Mouse (Mus musculus) limb, embryonic 12.5 days (tissue): ENCODE data around the gene Rilpl1. TPM values are rescaled to one million over a fixed set of nuclear protein-coding genes. Genes with fewer than 3 reads are reported as not detected.

Experiments used
- ATAC-seq: fragments of 200-750 bp; cut with Nextera tagmentation; 2 replicates; pipeline ENCODE4 v1.8.0; 2017; ENCODE audit warnings: low read depth, moderate TSS enrichment; ENCODE audit not compliant: insufficient number of reproducible peaks, insufficient read depth, low FRiP score, low TSS enrichment
- H3K27ac ChIP-seq: fragments of 300-500 bp; sonication (generic); 2 replicates; pipeline ENCODE4 v1.5.1; 2016; ENCODE audit warnings: mild to moderate bottlenecking, moderate library complexity
- H3K27me3 ChIP-seq: fragments of 300-500 bp; sonication (generic); 2 replicates; pipeline ENCODE4 v1.6.1; 2016; ENCODE audit warnings: mild to moderate bottlenecking, moderate library complexity
- H3K36me3 ChIP-seq: fragments of 300-500 bp; sonication (generic); 2 replicates; pipeline ENCODE4 v1.6.1; 2016; ENCODE audit warnings: mild to moderate bottlenecking, moderate library complexity
- H3K4me1 ChIP-seq: fragments of 300-500 bp; sonication (generic); replicated peaks from 2 replicates; pipeline ENCODE4 v1.6.1; 2016
- H3K4me2 ChIP-seq: fragments of 300-500 bp; sonication (generic); 2 replicates; pipeline ENCODE4 v1.6.1; 2016; ENCODE audit warnings: mild to moderate bottlenecking, moderate library complexity
- H3K4me3 ChIP-seq: fragments of 300-500 bp; sonication (generic); replicated peaks from 2 replicates; pipeline ENCODE4 v1.5.1; 2016; ENCODE audit warnings: mild to moderate bottlenecking
- H3K9ac ChIP-seq: fragments of 300-500 bp; sonication (generic); replicated peaks from 2 replicates; pipeline ENCODE4 v1.6.1; 2016; ENCODE audit warnings: mild to moderate bottlenecking, moderate library complexity
- H3K9me3 ChIP-seq: fragments of 300-500 bp; sonication (generic); 2 replicates; pipeline ENCODE4 v1.6.1; 2016; ENCODE audit warnings: mild to moderate bottlenecking, moderate library complexity
- WGBS: fragments of 180-500 bp; shearing (Covaris S2); methylation state at CpG from one replicate; pipeline ENCODE4 v1.1.7; 2016; 5-methylcytosine and 5-hydroxymethylcytosine counted together
- polyA plus RNA-seq: library from polyadenylated mRNA; unstranded; fragments of >200 nt; fragmentation: Nextera tagmentation; extraction: Ambion mirVana; gene quantifications from 2 replicates; pipeline ENCODE4 v1.2.1, GENCODE M21; 2016

Rilpl1 gene
- polyA plus RNA-seq, 1 experiment from 2014 or later, result 27.5 TPM

GRCm38 (mm10) chr5:124492618-124493017 lies 38.6 kb downstream of the Rilpl1 start:
- Histone ChIP-seq H3K27ac (no peak overlapping the region), H3K4me3 (no peak overlapping the region), H3K9ac (no peak overlapping the region), H3K4me1 (no peaks in the 10 kb centered on the region), H3K36me3 (peaks cover 95% of the 10 kb centered on the region), H3K27me3 (no peaks in the 10 kb centered on the region), H3K9me3 (no peaks in the 10 kb centered on the region), H3K4me2 (no peak overlapping the region)
- ATAC-seq, result no peak
- WGBS, result 84% methylated on average over 4 of the region's 4 CpGs

GRCm38 (mm10) chr5:124491732-124492131 lies 39.5 kb downstream of the Rilpl1 start:
- H3K27ac ChIP-seq, result no peak overlapping the region
- no peak overlapping the region for H3K4me3 ChIP-seq
- no peak overlapping the region for H3K9ac ChIP-seq
- H3K27me3 ChIP-seq, result no peaks in the 10 kb centered on the region
- ATAC-seq, result no peak
- no peaks in the 10 kb centered on the region for H3K4me1 ChIP-seq
- H3K36me3 ChIP-seq, result peaks cover 91% of the 10 kb centered on the region
- H3K9me3 ChIP-seq, result no peaks in the 10 kb centered on the region
- H3K4me2 ChIP-seq, result no peak overlapping the region
- 85% methylated on average over 4 of the region's 4 CpGs for WGBS

GRCm38 (mm10) chr5:124488885-124489284 lies 42.3 kb downstream of the Rilpl1 start:
- peaks cover 62% of the 10 kb centered on the region for H3K36me3 ChIP-seq
- H3K9me3 ChIP-seq, result no peaks in the 10 kb centered on the region
- H3K4me1 ChIP-seq, result peaks cover 9% of the 10 kb centered on the region
- ATAC-seq, result no peak
- no peak overlapping the region for H3K9ac ChIP-seq
- no peak overlapping the region for H3K27ac ChIP-seq
- no peaks in the 10 kb centered on the region for H3K27me3 ChIP-seq
- no peak overlapping the region for H3K4me3 ChIP-seq
- WGBS, result 78% methylated on average over 3 of the region's 3 CpGs
- no peak overlapping the region for H3K4me2 ChIP-seq

- ATAC-seq, result no peak
- 91% methylated on average over 5 of the region's 5 CpGs for WGBS
Measured at GRCm38 (mm10) chr5:124485654-124486053, 45.5 kb downstream of the Rilpl1 start.

GRCm38 (mm10) chr5:124483655-124484396 lies 47.4 kb downstream of the Rilpl1 start:
- H3K27me3 ChIP-seq, result no peaks in the 10 kb centered on the region
- no peaks in the 10 kb centered on the region for H3K9me3 ChIP-seq
- WGBS, result 9% methylated on average over 15 of the region's 15 CpGs
- H3K4me3 ChIP-seq, result peak overlapping the region; percentile 59
- 0 out of 2 replicates have a peak, but pooled peaks have one; percentile 22 for ATAC-seq
- peaks cover 11% of the 10 kb centered on the region for H3K4me1 ChIP-seq
- peaks cover 13% of the 10 kb centered on the region; the same call in 1 of the 2 replicates for H3K36me3 ChIP-seq
- peak overlapping the region; percentile 99 for H3K27ac ChIP-seq
- peak overlapping the region; percentile 84 for H3K9ac ChIP-seq
- H3K4me2 ChIP-seq, result peak overlapping the region; percentile 78

More at GRCm38 (mm10) chr5:124485654-124486053, 45.5 kb downstream of the Rilpl1 start:
- Histone ChIP-seq H3K4me3 (no peak overlapping the region), H3K36me3 (peaks cover 30% of the 10 kb centered on the region), H3K9ac (no peak overlapping the region), H3K27me3 (no peaks in the 10 kb centered on the region), H3K9me3 (no peaks in the 10 kb centered on the region), H3K4me2 (no peak overlapping the region), H3K27ac (no peak overlapping the region), H3K4me1 (peaks cover 9% of the 10 kb centered on the region)

- Histone ChIP-seq H3K27ac (peak within 1 kb of the TSS; percentile 99), H3K4me2 (peak within 1 kb of the TSS; percentile 78), H3K36me3 (peaks cover 6% of the 10 kb centered on the region; the same call in 1 of the 2 replicates), H3K27me3 (no peaks in the 10 kb centered on the region), H3K4me1 (peaks cover 15% of the 10 kb centered on the region), H3K9me3 (no peaks in the 10 kb centered on the region), H3K9ac (peak within 1 kb of the TSS; percentile 84), H3K4me3 (peak within 1 kb of the TSS; percentile 59)
- under 1% methylated on average over 48 of the region's 48 CpGs for WGBS
- ATAC-seq, result peak; percentile 89
Measured at GRCm38 (mm10) chr5:124482966-124483654, 48.1 kb downstream of the Rilpl1 start, which contains the start of gene Snrnp35. Gene Snrnp35, plus strand, starts transcription at chr5:124483134.

- Histone ChIP-seq H3K27ac (peak overlapping the region; percentile 99), H3K4me2 (peak overlapping the region; percentile 78)
Measured at GRCm38 (mm10) chr5:124482436-124482965, 48.7 kb downstream of the Rilpl1 start.

GRCm38 (mm10) chr5:124481714-124482113 lies 49.5 kb downstream of the Rilpl1 start:
- no peak for ATAC-seq
- H3K9ac ChIP-seq, result no peak overlapping the region
- no peak overlapping the region for H3K27ac ChIP-seq
- no peaks in the 10 kb centered on the region for H3K9me3 ChIP-seq
- no peak overlapping the region for H3K4me3 ChIP-seq
- no peak overlapping the region for H3K4me2 ChIP-seq
- 89% methylated on average over 4 of the region's 4 CpGs for WGBS
- H3K4me1 ChIP-seq, result peaks cover 21% of the 10 kb centered on the region
- H3K27me3 ChIP-seq, result no peaks in the 10 kb centered on the region
- H3K36me3 ChIP-seq, result no peaks in the 10 kb centered on the region

More at GRCm38 (mm10) chr5:124482436-124482965, 48.7 kb downstream of the Rilpl1 start:
- Histone ChIP-seq H3K4me3 (peak overlapping the region; percentile 59), H3K9me3 (no peaks in the 10 kb centered on the region), H3K27me3 (no peaks in the 10 kb centered on the region), H3K36me3 (peaks cover 3% of the 10 kb centered on the region; the same call in 1 of the 2 replicates), H3K4me1 (peaks cover 15% of the 10 kb centered on the region), H3K9ac (peak overlapping the region; percentile 84)
- WGBS, result 6% methylated on average over 13 of the region's 13 CpGs
- ATAC-seq, result no peak

- Histone ChIP-seq H3K9ac (no peak overlapping the region), H3K27me3 (no peaks in the 10 kb centered on the region), H3K36me3 (no peaks in the 10 kb centered on the region), H3K4me2 (no peak overlapping the region), H3K27ac (no peak overlapping the region), H3K4me3 (no peak overlapping the region), H3K4me1 (peaks cover 34% of the 10 kb centered on the region), H3K9me3 (no peaks in the 10 kb centered on the region)
- no peak for ATAC-seq
- WGBS, result 80% methylated on average over 4 of the region's 4 CpGs
Measured at GRCm38 (mm10) chr5:124480119-124480518, 51.1 kb downstream of the Rilpl1 start.

GRCm38 (mm10) chr5:124478873-124479204 lies 52.4 kb downstream of the Rilpl1 start:
- ATAC-seq, result no peak
- peak overlapping the region; percentile 27; the same call in 1 of the 2 replicates for H3K4me2 ChIP-seq
- WGBS, result 90% methylated on average over 1 of the region's 1 CpGs
- H3K27ac ChIP-seq, result peak overlapping the region; percentile 78
- H3K4me3 ChIP-seq, result peak overlapping the region; percentile 76; the same call in 1 of the 2 replicates
- no peaks in the 10 kb centered on the region for H3K9me3 ChIP-seq
- H3K27me3 ChIP-seq, result no peaks in the 10 kb centered on the region
- peaks cover 25% of the 10 kb centered on the region for H3K4me1 ChIP-seq
- H3K36me3 ChIP-seq, result no peaks in the 10 kb centered on the region
- H3K9ac ChIP-seq, result no peak overlapping the region

GRCm38 (mm10) chr5:124470591-124471171 lies 60.5 kb downstream of the Rilpl1 start:
- Histone ChIP-seq H3K4me1 (peaks cover 5% of the 10 kb centered on the region; the same call in 1 of the 2 replicates), H3K4me3 (no peak overlapping the region), H3K4me2 (no peak overlapping the region), H3K9ac (no peak overlapping the region), H3K9me3 (no peaks in the 10 kb centered on the region), H3K27me3 (no peaks in the 10 kb centered on the region), H3K27ac (no peak overlapping the region), H3K36me3 (peaks cover 49% of the 10 kb centered on the region)
- 87% methylated on average over 6 of the region's 6 CpGs for WGBS
- ATAC-seq, result no peak
